Mouse (Mus musculus) CH12.LX (cell line): ENCODE measurements around the gene Gramd1b.

Source experiments
- GABPA ChIP-seq: IDR thresholded peaks from 2 replicates; pipeline ENCODE4 v1.6.1; 2012; ENCODE audit warnings: low read depth, low read length, improper control_type of control experiment, inconsistent platforms; ENCODE audit not compliant: insufficient replicate concordance
- USF1 ChIP-seq: IDR thresholded peaks from 2 replicates; pipeline ENCODE4 v1.6.1; 2014; ENCODE audit warnings: low read depth, mild to moderate bottlenecking, inconsistent platforms, low read length, improper control_type of control experiment

- TF ChIP-seq GABPA, result no peak
- TF ChIP-seq USF1, result no peak
Observed at GRCm38 (mm10) chr9:40294210-40294609, 237.0 kb downstream of the Gramd1b start.
